Mouse (Mus musculus) macrophage (primary cell): ENCODE results near the gene Atp1b3. TPM values are rescaled to one million over a fixed set of nuclear protein-coding genes. Genes with fewer than 3 reads are reported as not detected.

Source experiments
- H3K27ac ChIP-seq: fragments of 350-480 bp; formaldehyde crosslinking; 2 replicates; pipeline ENCODE4 v1.9.0; 2021
- H3K36me3 ChIP-seq: fragments of 350-480 bp; formaldehyde crosslinking; 2 replicates; pipeline ENCODE4 v1.9.0; 2021; ENCODE audit errors: inconsistent target
- H3K4me3 ChIP-seq: fragments of 350-480 bp; formaldehyde crosslinking; 2 replicates; pipeline ENCODE4 v1.9.0; 2021; ENCODE audit errors: inconsistent target
- H3K79me2 ChIP-seq: fragments of 350-480 bp; formaldehyde crosslinking; 2 replicates; pipeline ENCODE4 v1.9.0; 2021; ENCODE audit errors: inconsistent target
- WGBS: methylation state at CpG from one replicate; pipeline ENCODE4 v1.1.7; 2026; ENCODE audit warnings: inconsistent platforms; ENCODE audit not compliant: missing documents; 5-methylcytosine and 5-hydroxymethylcytosine counted together
- polyA plus RNA-seq: library from polyadenylated mRNA; stranded (reverse); fragments of 250-400 nt; gene quantifications from 3 replicates; pipeline ENCODE4 v1.2.4, GENCODE M21; 2018; ENCODE audit warnings: inconsistent platforms

Atp1b3 gene
- polyA plus RNA-seq, 1 experiment from 2014 or later = 564 TPM

GRCm38 (mm10) chr9:96345750-96346149, 18.5 kb downstream of the Atp1b3 start:
- H3K4me3 ChIP-seq = no peak overlapping the region
- H3K79me2 ChIP-seq = peaks cover 70% of the 10 kb centered on the region
- WGBS = 98% methylated on average over 3 of the region's 3 CpGs
- peaks cover 55% of the 10 kb centered on the region for H3K36me3 ChIP-seq
- H3K27ac ChIP-seq = no peak overlapping the region

GRCm38 (mm10) chr9:96331146-96331545, 33.1 kb downstream of the Atp1b3 start:
- 96% methylated on average over 5 of the region's 5 CpGs for WGBS
- no peak overlapping the region for H3K4me3 ChIP-seq
- H3K79me2 ChIP-seq = no peaks in the 10 kb centered on the region
- H3K27ac ChIP-seq = no peak overlapping the region
- peaks cover 49% of the 10 kb centered on the region for H3K36me3 ChIP-seq

GRCm38 (mm10) chr9:96328226-96328625, 36.0 kb downstream of the Atp1b3 start:
- WGBS = 85% methylated on average over 4 of the region's 4 CpGs
- no peaks in the 10 kb centered on the region for H3K79me2 ChIP-seq
- no peak overlapping the region for H3K27ac ChIP-seq
- no peak overlapping the region for H3K4me3 ChIP-seq
- H3K36me3 ChIP-seq = peaks cover 20% of the 10 kb centered on the region

GRCm38 (mm10) chr9:96326496-96326923, 37.7 kb downstream of the Atp1b3 start:
- Histone ChIP-seq H3K36me3 (peaks cover 7% of the 10 kb centered on the region; the same call in 1 of the 2 replicates), H3K27ac (no peak overlapping the region), H3K79me2 (no peaks in the 10 kb centered on the region), H3K4me3 (no peak overlapping the region)
- 47% methylated on average over 6 of the region's 6 CpGs for WGBS

GRCm38 (mm10) chr9:96324502-96324901, 39.7 kb downstream of the Atp1b3 start:
- H3K36me3 ChIP-seq = no peaks in the 10 kb centered on the region

GRCm38 (mm10) chr9:96322411-96323152, 41.7 kb downstream of the Atp1b3 start:
- no peak overlapping the region for H3K4me3 ChIP-seq
- no peaks in the 10 kb centered on the region for H3K79me2 ChIP-seq
- H3K36me3 ChIP-seq = no peaks in the 10 kb centered on the region
- no peak overlapping the region for H3K27ac ChIP-seq
- 94% methylated on average over 15 of the region's 15 CpGs for WGBS

More at GRCm38 (mm10) chr9:96324502-96324901, 39.7 kb downstream of the Atp1b3 start:
- WGBS = 85% methylated on average over 4 of the region's 4 CpGs
- Histone ChIP-seq H3K27ac (no peak overlapping the region), H3K4me3 (no peak overlapping the region), H3K79me2 (no peaks in the 10 kb centered on the region)

- Histone ChIP-seq H3K27ac (no peak overlapping the region), H3K4me3 (no peak overlapping the region), H3K79me2 (no peaks in the 10 kb centered on the region), H3K36me3 (no peaks in the 10 kb centered on the region)
- 91% methylated on average over 6 of the region's 6 CpGs for WGBS
These were observed 43.7 kb downstream of the Atp1b3 start for GRCm38 (mm10) chr9:96320551-96320980.

- Histone ChIP-seq H3K4me3 (no peak overlapping the region), H3K36me3 (no peaks in the 10 kb centered on the region), H3K27ac (no peak overlapping the region), H3K79me2 (no peaks in the 10 kb centered on the region)
- 97% methylated on average over 5 of the region's 5 CpGs for WGBS
These were observed 44.9 kb downstream of the Atp1b3 start for GRCm38 (mm10) chr9:96319333-96319732.

GRCm38 (mm10) chr9:96312074-96312473, 52.2 kb downstream of the Atp1b3 start:
- H3K36me3 ChIP-seq = no peaks in the 10 kb centered on the region
- H3K27ac ChIP-seq = no peak overlapping the region
- no peaks in the 10 kb centered on the region for H3K79me2 ChIP-seq
- no peak overlapping the region for H3K4me3 ChIP-seq
- WGBS = 93% methylated on average over 3 of the region's 3 CpGs

GRCm38 (mm10) chr9:96308816-96309215, 55.4 kb downstream of the Atp1b3 start:
- H3K4me3 ChIP-seq = no peak overlapping the region

GRCm38 (mm10) chr9:96299324-96300008, 64.8 kb downstream of the Atp1b3 start:
- Histone ChIP-seq H3K27ac (no peak overlapping the region), H3K36me3 (no peaks in the 10 kb centered on the region)
- 97% methylated on average over 3 of the region's 3 CpGs for WGBS

More at GRCm38 (mm10) chr9:96308816-96309215, 55.4 kb downstream of the Atp1b3 start:
- Histone ChIP-seq H3K36me3 (no peaks in the 10 kb centered on the region), H3K79me2 (no peaks in the 10 kb centered on the region), H3K27ac (no peak overlapping the region)
- WGBS = 84% methylated on average over 3 of the region's 3 CpGs

GRCm38 (mm10) chr9:96292144-96292543, 72.1 kb downstream of the Atp1b3 start:
- WGBS = 99% methylated on average over 7 of the region's 7 CpGs
- no peaks in the 10 kb centered on the region for H3K79me2 ChIP-seq
- no peaks in the 10 kb centered on the region for H3K36me3 ChIP-seq
- no peak overlapping the region for H3K4me3 ChIP-seq
- no peak overlapping the region for H3K27ac ChIP-seq

More at GRCm38 (mm10) chr9:96299324-96300008, 64.8 kb downstream of the Atp1b3 start:
- H3K4me3 ChIP-seq = no peak overlapping the region
- no peaks in the 10 kb centered on the region for H3K79me2 ChIP-seq

- no peaks in the 10 kb centered on the region for H3K79me2 ChIP-seq
- H3K36me3 ChIP-seq = no peaks in the 10 kb centered on the region
- no peak overlapping the region for H3K27ac ChIP-seq
- 77% methylated on average over 1 of the region's 1 CpGs for WGBS
- H3K4me3 ChIP-seq = no peak overlapping the region
These were observed 79.3 kb downstream of the Atp1b3 start for GRCm38 (mm10) chr9:96284916-96285315.
